Mouse (Mus musculus): ENCODE measurements around the gene Git2. TPM values are rescaled to one million over a fixed set of nuclear protein-coding genes. Genes with fewer than 3 reads are reported as not detected.

Gene Git2
- total and polyA plus RNA-seq, 3 experiments, result 24.0 to 71.7 (median 64.9) TPM

GRCm38 (mm10) chr5:114807063-114807462 lies 31.7 kb upstream of the Git2 start:
- H3K27ac ChIP-seq (ENCODE audit: control insufficient read depth, low read depth, low read length), result no peak overlapping the region
- no peak for TF ChIP-seq MYC (IDR thresholded peaks at IDR 0.05; ENCODE audit: low read depth, low read length)
- TF ChIP-seq TAL1 (IDR thresholded peaks at IDR 0.05; ENCODE audit: low read length), result no peak
- no peak for TF ChIP-seq ZC3H11A (IDR thresholded peaks at IDR 0.05; ENCODE audit: low read depth, low read length)
- TF ChIP-seq TCF12 (IDR thresholded peaks at IDR 0.05; ENCODE audit: low read depth, low read length), result no peak
- TF ChIP-seq MAZ (IDR thresholded peaks at IDR 0.05; ENCODE audit: low read depth, low read length), result no peak
- peaks cover 0 to 10% of the 10 kb centered on the region in 2 experiments; a peak in 1 of 4 replicates for H3K36me3 ChIP-seq (ENCODE audit: control insufficient read depth in 1 of 2, insufficient read depth in 2 of 2, low read length in 2 of 2)
- H3K4me3 ChIP-seq (ENCODE audit: control insufficient read depth in 1 of 2, insufficient read depth in 1 of 2, low read depth in 2 of 2, low read length in 2 of 2), result no peak overlapping the region
- no peak overlapping the region for H3K9ac ChIP-seq (ENCODE audit: control insufficient read depth, low read depth, low read length, poor library complexity, severe bottlenecking)
- no peaks in the 10 kb centered on the region for H3K9me3 ChIP-seq (replicated peaks; ENCODE audit: insufficient read depth, low read length)
- DNase-seq (ENCODE audit: low read depth, low spot score), result no peak
- H3K4me1 ChIP-seq (ENCODE audit: control insufficient read depth in 1 of 2, insufficient read depth in 2 of 2, low read length in 2 of 2), result no peaks in the 10 kb centered on the region
- peaks cover 2% of the 10 kb centered on the region for H3K79me2 ChIP-seq (ENCODE audit: control insufficient read depth, insufficient read depth, low read length, poor library complexity)
- H3K27me3 ChIP-seq (ENCODE audit: control insufficient read depth in 1 of 2, insufficient read depth in 2 of 2, low read length in 2 of 2), result no peaks in the 10 kb centered on the region

DNA sequence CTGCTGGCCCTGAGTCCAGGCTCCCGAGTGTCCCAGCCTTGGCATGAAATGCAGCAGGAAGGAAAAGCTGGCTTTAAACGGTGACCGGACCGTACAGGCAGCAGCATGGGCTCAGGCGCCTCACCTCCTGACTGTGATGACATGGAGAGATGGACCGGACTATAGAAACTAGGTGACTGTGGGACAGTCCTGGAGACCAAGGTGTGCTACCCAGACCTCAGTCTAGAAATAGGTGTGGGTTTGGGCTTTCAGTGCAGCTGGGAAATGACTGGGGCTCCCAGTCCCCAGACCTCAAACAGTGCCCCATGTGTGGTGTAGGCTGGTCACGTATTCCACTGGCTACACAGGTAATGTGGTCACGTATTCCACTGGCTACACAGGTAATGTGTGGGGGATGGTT lies 31.3 kb upstream of the Git2 start:
- H3K9ac ChIP-seq (ENCODE audit: control insufficient read depth, low read depth, low read length, poor library complexity, severe bottlenecking), result no peak overlapping the region
- H3K4me1 ChIP-seq (ENCODE audit: control insufficient read depth in 1 of 2, insufficient read depth in 2 of 2, low read length in 2 of 2), result no peaks in the 10 kb centered on the region
- peaks cover 0 to 10% of the 10 kb centered on the region in 2 experiments; a peak in 1 of 4 replicates for H3K36me3 ChIP-seq (ENCODE audit: control insufficient read depth in 1 of 2, insufficient read depth in 2 of 2, low read length in 2 of 2)
- H3K4me3 ChIP-seq (ENCODE audit: control insufficient read depth in 1 of 2, insufficient read depth in 1 of 2, low read depth in 2 of 2, low read length in 2 of 2), result no peak overlapping the region
- TF ChIP-seq POLR2AphosphoS2 (IDR thresholded peaks at IDR 0.05; ENCODE audit: low read length), result no peak
- no peak for TF ChIP-seq RCOR1 (IDR thresholded peaks at IDR 0.05; ENCODE audit: low read depth, low read length)
- TF ChIP-seq BHLHE40 (IDR thresholded peaks at IDR 0.05; ENCODE audit: borderline replicate concordance, low read depth, low read length), result no peak
- no peak for TF ChIP-seq ELF1 (IDR thresholded peaks at IDR 0.05; ENCODE audit: low read depth, low read length)
- no peak for TF ChIP-seq SMC3 (IDR thresholded peaks at IDR 0.05; ENCODE audit: low read depth, low read length)
- no peak for TF ChIP-seq MXI1 (IDR thresholded peaks at IDR 0.05; ENCODE audit: low read depth, low read length)
- no peak for TF ChIP-seq ZKSCAN1 (IDR thresholded peaks at IDR 0.05; ENCODE audit: low read depth, low read length)
- H3K27me3 ChIP-seq (ENCODE audit: control insufficient read depth in 1 of 2, insufficient read depth in 2 of 2, low read length in 2 of 2), result no peaks in the 10 kb centered on the region
- no peak overlapping the region for H3K27ac ChIP-seq (ENCODE audit: control insufficient read depth, low read depth, low read length)
- no peaks in the 10 kb centered on the region; the same call in 1 of the 2 replicates for H3K79me2 ChIP-seq (ENCODE audit: control insufficient read depth, insufficient read depth, low read length, poor library complexity)
- H3K9me3 ChIP-seq (replicated peaks; ENCODE audit: insufficient read depth, low read length), result no peaks in the 10 kb centered on the region
- no peak for DNase-seq (ENCODE audit: low read depth, low spot score)

- Histone ChIP-seq H3K9ac (ENCODE audit: control insufficient read depth, low read depth, low read length, poor library complexity, severe bottlenecking) (no peak overlapping the region), H3K9me3 (replicated peaks; ENCODE audit: insufficient read depth, low read length) (no peaks in the 10 kb centered on the region), H3K27me3 (ENCODE audit: control insufficient read depth in 1 of 2, insufficient read depth in 2 of 2, low read length in 2 of 2) (no peaks in the 10 kb centered on the region), H3K4me3 (ENCODE audit: control insufficient read depth in 1 of 2, insufficient read depth in 1 of 2, low read depth in 2 of 2, low read length in 2 of 2) (no peak overlapping the region), H3K4me1 (ENCODE audit: control insufficient read depth in 1 of 2, insufficient read depth in 2 of 2, low read length in 2 of 2) (no peaks in the 10 kb centered on the region; a peak in 2 of 4 replicates), H3K36me3 (ENCODE audit: control insufficient read depth in 1 of 2, insufficient read depth in 2 of 2, low read length in 2 of 2) (peaks cover 6 to 14% of the 10 kb centered on the region in 2 experiments), H3K79me2 (ENCODE audit: control insufficient read depth, insufficient read depth, low read length, poor library complexity) (no peaks in the 10 kb centered on the region), H3K27ac (ENCODE audit: control insufficient read depth, low read depth, low read length) (no peak overlapping the region)
- peak; percentile 55 for TF ChIP-seq ZNF384 (IDR thresholded peaks at IDR 0.05; ENCODE audit: low read depth, low read length)
- no peak for TF ChIP-seq TBP (IDR thresholded peaks at IDR 0.05; ENCODE audit: low read depth, low read length)
- DNase-seq (ENCODE audit: low read depth, low spot score), result no peak
These were observed 30.4 kb upstream of the Git2 start for GRCm38 (mm10) chr5:114805436-114806350.
